Mouse (Mus musculus) midbrain, embryonic 10.5 days (tissue): Measurements from ENCODE around the gene Ticrr. TPM values are rescaled to one million over a fixed set of nuclear protein-coding genes. Genes with fewer than 3 reads are reported as not detected.

Experiments
- DNase-seq: peaks from one replicate; pipeline ENCODE4 v3.0.0-alpha.2; 2017; ENCODE audit warnings: low spot score
- H3K27ac ChIP-seq: fragments of 300-500 bp; sonication (generic); replicated peaks from 2 replicates; pipeline ENCODE4 v1.5.1; 2016; ENCODE audit warnings: mild to moderate bottlenecking
- H3K27me3 ChIP-seq: fragments of 300-500 bp; sonication (generic); 2 replicates; pipeline ENCODE4 v1.6.1; 2016; ENCODE audit warnings: low read depth, mild to moderate bottlenecking; ENCODE audit not compliant: poor library complexity, severe bottlenecking
- H3K36me3 ChIP-seq: fragments of 300-500 bp; sonication (generic); 2 replicates; pipeline ENCODE4 v1.6.1; 2016; ENCODE audit warnings: mild to moderate bottlenecking, moderate library complexity
- H3K4me1 ChIP-seq: fragments of 300-500 bp; sonication (generic); 2 replicates; pipeline ENCODE4 v1.6.1; 2016
- H3K4me3 ChIP-seq: fragments of 300-500 bp; sonication (generic); 2 replicates; pipeline ENCODE4 v1.5.1; 2016; ENCODE audit warnings: mild to moderate bottlenecking, moderate library complexity
- H3K9me3 ChIP-seq: fragments of 300-500 bp; sonication (generic); replicated peaks from 2 replicates; pipeline ENCODE4 v1.6.1; 2016; ENCODE audit warnings: mild to moderate bottlenecking
- WGBS: fragments of 180-500 bp; shearing (Covaris S2); methylation state at CpG from one replicate; pipeline ENCODE4 v1.1.7; 2016; 5-methylcytosine and 5-hydroxymethylcytosine counted together
- polyA plus RNA-seq: library from polyadenylated mRNA; unstranded; fragments of >200 nt; fragmentation: Nextera tagmentation; extraction: Ambion mirVana; gene quantifications from 2 replicates; pipeline ENCODE4 v1.2.1, GENCODE M21; 2016

The Ticrr gene
- polyA plus RNA-seq, 1 experiment from 2014 or later, result 14.4 TPM

- peak overlapping the region; percentile 59 for H3K4me3 ChIP-seq
- under 1% methylated on average over 55 of the region's 55 CpGs for WGBS
- peak overlapping the region; percentile 67 for H3K27ac ChIP-seq
- H3K4me1 ChIP-seq, result peaks cover 33% of the 10 kb centered on the region
- peaks cover 48% of the 10 kb centered on the region for H3K27me3 ChIP-seq
- H3K36me3 ChIP-seq, result peaks cover 44% of the 10 kb centered on the region
- DNase-seq, result peak; percentile 77
- no peaks in the 10 kb centered on the region for H3K9me3 ChIP-seq
Observed at GRCm38 (mm10) chr7:79710130-79710607, 50.2 kb downstream of the Ticrr start.

GRCm38 (mm10) chr7:79710831-79711230 lies 50.8 kb downstream of the Ticrr start:
- Histone ChIP-seq H3K9me3 (no peaks in the 10 kb centered on the region), H3K27ac (0 out of 2 replicates have a peak overlapping the region, but pooled peaks have one; percentile 67), H3K36me3 (peaks cover 38% of the 10 kb centered on the region), H3K4me3 (peak overlapping the region; percentile 59), H3K4me1 (peaks cover 39% of the 10 kb centered on the region), H3K27me3 (peaks cover 48% of the 10 kb centered on the region)
- WGBS, result 19% methylated on average over 17 of the region's 17 CpGs
- no peak for DNase-seq

- DNase-seq, result peak; percentile 90
- Histone ChIP-seq H3K27me3 (peaks cover 70% of the 10 kb centered on the region), H3K9me3 (no peaks in the 10 kb centered on the region), H3K27ac (peak within 1 kb of the TSS; percentile 86), H3K4me1 (peaks cover 42% of the 10 kb centered on the region), H3K4me3 (peak within 1 kb of the TSS; percentile 78), H3K36me3 (peaks cover 4% of the 10 kb centered on the region; the same call in 1 of the 2 replicates)
- under 1% methylated on average over 49 of the region's 55 CpGs for WGBS
Observed at GRCm38 (mm10) chr7:79715187-79715981, 55.4 kb downstream of the Ticrr start, which contains the start of gene Kif7. Gene Kif7, minus strand, starts transcription at chr7:79715720.

- H3K36me3 ChIP-seq, result no peaks in the 10 kb centered on the region
- no peaks in the 10 kb centered on the region for H3K9me3 ChIP-seq
- H3K27ac ChIP-seq, result peak overlapping the region; percentile 83
- H3K27me3 ChIP-seq, result peaks cover 85% of the 10 kb centered on the region
- H3K4me3 ChIP-seq, result peak overlapping the region; percentile 72
- peak; percentile 69 for DNase-seq
- WGBS, result under 1% methylated on average over 48 of the region's 48 CpGs
- H3K4me1 ChIP-seq, result peaks cover 20% of the 10 kb centered on the region
Observed at GRCm38 (mm10) chr7:79721386-79721977, 61.5 kb downstream of the Ticrr start.

- WGBS, result 42% methylated on average over 2 of the region's 2 CpGs
- H3K27me3 ChIP-seq, result peaks cover 56% of the 10 kb centered on the region
Observed at GRCm38 (mm10) chr7:79727091-79727490, 67.1 kb downstream of the Ticrr start.

GRCm38 (mm10) chr7:79728219-79728618 lies 68.2 kb downstream of the Ticrr start:
- Histone ChIP-seq H3K4me3 (no peak overlapping the region), H3K27ac (no peak overlapping the region), H3K4me1 (0 out of 2 replicates have a peak, but pooled peaks cover 2% of the 10 kb centered on the region), H3K9me3 (no peaks in the 10 kb centered on the region), H3K36me3 (no peaks in the 10 kb centered on the region), H3K27me3 (peaks cover 44% of the 10 kb centered on the region)
- DNase-seq, result peak; percentile 75
- 24% methylated on average over 6 of the region's 6 CpGs for WGBS

More at GRCm38 (mm10) chr7:79727091-79727490, 67.1 kb downstream of the Ticrr start:
- peak; percentile 57 for DNase-seq
- H3K36me3 ChIP-seq, result no peaks in the 10 kb centered on the region
- peaks cover 4% of the 10 kb centered on the region for H3K4me1 ChIP-seq
- H3K4me3 ChIP-seq, result no peak overlapping the region
- H3K9me3 ChIP-seq, result no peaks in the 10 kb centered on the region
- no peak overlapping the region for H3K27ac ChIP-seq

- 6% methylated on average over 8 of the region's 8 CpGs for WGBS
- Histone ChIP-seq H3K27ac (no peak overlapping the region), H3K36me3 (no peaks in the 10 kb centered on the region), H3K9me3 (no peaks in the 10 kb centered on the region), H3K4me3 (no peak overlapping the region), H3K27me3 (peaks cover 37% of the 10 kb centered on the region), H3K4me1 (0 out of 2 replicates have a peak, but pooled peaks cover 2% of the 10 kb centered on the region)
- peak; percentile 80 for DNase-seq
Observed at GRCm38 (mm10) chr7:79729169-79729568, 69.2 kb downstream of the Ticrr start.

GRCm38 (mm10) chr7:79729743-79730370 lies 69.9 kb downstream of the Ticrr start:
- no peak overlapping the region for H3K4me3 ChIP-seq
- 0 out of 2 replicates have a peak, but pooled peaks cover 4% of the 10 kb centered on the region for H3K36me3 ChIP-seq
- 67% methylated on average over 11 of the region's 11 CpGs for WGBS
- H3K4me1 ChIP-seq, result 0 out of 2 replicates have a peak, but pooled peaks cover 2% of the 10 kb centered on the region
- no peak for DNase-seq
- H3K27me3 ChIP-seq, result peaks cover 37% of the 10 kb centered on the region
- no peak overlapping the region for H3K27ac ChIP-seq
- H3K9me3 ChIP-seq, result no peaks in the 10 kb centered on the region

- H3K27me3 ChIP-seq, result peaks cover 27% of the 10 kb centered on the region
- H3K36me3 ChIP-seq, result peaks cover 6% of the 10 kb centered on the region; the same call in 1 of the 2 replicates
- no peak for DNase-seq
- no peak overlapping the region for H3K4me3 ChIP-seq
- H3K4me1 ChIP-seq, result 0 out of 2 replicates have a peak, but pooled peaks cover 2% of the 10 kb centered on the region
- H3K27ac ChIP-seq, result no peak overlapping the region
- 76% methylated on average over 13 of the region's 13 CpGs for WGBS
- H3K9me3 ChIP-seq, result no peaks in the 10 kb centered on the region
Observed at GRCm38 (mm10) chr7:79731438-79731837, 71.4 kb downstream of the Ticrr start.

- 62% methylated on average over 4 of the region's 4 CpGs for WGBS
- no peak within 1 kb of the TSS for H3K4me3 ChIP-seq
- H3K27me3 ChIP-seq, result peaks cover 24% of the 10 kb centered on the region
- peaks cover 18% of the 10 kb centered on the region for H3K36me3 ChIP-seq
- H3K9me3 ChIP-seq, result no peaks in the 10 kb centered on the region
- no peak within 1 kb of the TSS for H3K27ac ChIP-seq
- H3K4me1 ChIP-seq, result 0 out of 2 replicates have a peak, but pooled peaks cover 2% of the 10 kb centered on the region
- no peak for DNase-seq
Observed at GRCm38 (mm10) chr7:79732622-79733021, 72.6 kb downstream of the Ticrr start, which contains the start of gene Plin1. Gene Plin1, minus strand, starts transcription at chr7:79732903.

- DNase-seq, result no peak
- Histone ChIP-seq H3K4me3 (no peak overlapping the region), H3K27ac (no peak overlapping the region), H3K36me3 (peaks cover 23% of the 10 kb centered on the region), H3K4me1 (0 out of 2 replicates have a peak, but pooled peaks cover 2% of the 10 kb centered on the region), H3K27me3 (peaks cover 12% of the 10 kb centered on the region), H3K9me3 (no peaks in the 10 kb centered on the region)
- WGBS, result 82% methylated on average over 8 of the region's 8 CpGs
Observed at GRCm38 (mm10) chr7:79734563-79734962, 74.6 kb downstream of the Ticrr start.

GRCm38 (mm10) chr7:79736511-79736910 lies 76.5 kb downstream of the Ticrr start:
- Histone ChIP-seq H3K4me1 (no peaks in the 10 kb centered on the region), H3K27ac (no peak overlapping the region), H3K9me3 (no peaks in the 10 kb centered on the region), H3K27me3 (no peaks in the 10 kb centered on the region), H3K4me3 (no peak overlapping the region), H3K36me3 (peaks cover 26% of the 10 kb centered on the region)
- DNase-seq, result no peak
- 95% methylated on average over 14 of the region's 14 CpGs for WGBS
